Mouse (Mus musculus) lung, adult 2 months (tissue): ENCODE results near the gene A530016L24Rik. TPM values are rescaled to one million over a fixed set of nuclear protein-coding genes. Genes with fewer than 3 reads are reported as not detected.

Experiments used
- DNase-seq: peaks from one replicate; pipeline ENCODE4 v3.0.0; 2022
- H3K4me1 ChIP-seq: fragments of 200-500 bp; 2 replicates; pipeline ENCODE4 v1.6.1; 2011; ENCODE audit warnings: low read length; ENCODE audit not compliant: control insufficient read depth, insufficient read depth
- H3K4me3 ChIP-seq: fragments of 200-500 bp; replicated peaks from 2 replicates; pipeline ENCODE3; 2011; ENCODE audit warnings: low read depth, mild to moderate bottlenecking, control low read depth, low read length; ENCODE audit errors: extremely low read depth
- CTCF ChIP-seq: fragments of 200-500 bp; IDR thresholded peaks from 2 replicates; pipeline ENCODE4 v1.5.1; 2011; ENCODE audit warnings: mild to moderate bottlenecking, low read length, control low read depth; ENCODE audit not compliant: insufficient read depth
- POLR2A ChIP-seq: fragments of 200-500 bp; IDR thresholded peaks from 2 replicates; pipeline ENCODE4 v1.6.1; 2011; ENCODE audit warnings: low read depth, mild to moderate bottlenecking, control low read depth, low read length, borderline replicate concordance; ENCODE audit errors: extremely low read depth
- WGBS: fragments of 180-500 bp; shearing (Covaris S2); methylation state at CpG from one replicate; pipeline ENCODE4 v1.1.7; 2018; 5-methylcytosine and 5-hydroxymethylcytosine counted together
- polyA plus RNA-seq: library from polyadenylated mRNA; depleted of rRNA; stranded (reverse); fragments of >200 nt; gene quantifications from 2 replicates; pipeline ENCODE4 v1.2.3, GENCODE M21; 2012; rRNA removed

The A530016L24Rik gene
- polyA plus RNA-seq, 1 experiment: 9.5 TPM

GRCm38 (mm10) chr12:112542920-112543300 is 53.7 kb downstream of the A530016L24Rik start:
- 7% methylated on average over 11 of the region's 11 CpGs for WGBS
- TF ChIP-seq POLR2A (no peak), CTCF (peak; percentile 82)
- peak; percentile 83 for DNase-seq
- Histone ChIP-seq H3K4me3 (no peak overlapping the region), H3K4me1 (no peaks in the 10 kb centered on the region)

GRCm38 (mm10) chr12:112543941-112544340 is 54.7 kb downstream of the A530016L24Rik start:
- DNase-seq: no peak
- TF ChIP-seq POLR2A: no peak
- TF ChIP-seq CTCF: no peak
- 69% methylated on average over 9 of the region's 9 CpGs for WGBS
- H3K4me3 ChIP-seq: no peak overlapping the region
- H3K4me1 ChIP-seq: no peaks in the 10 kb centered on the region

- DNase-seq: no peak
Measured at GRCm38 (mm10) chr12:112544946-112545701, 55.9 kb downstream of the A530016L24Rik start.

GRCm38 (mm10) chr12:112546110-112546509 is 56.9 kb downstream of the A530016L24Rik start:
- DNase-seq: no peak
- H3K4me3 ChIP-seq: no peak overlapping the region
- WGBS: 91% methylated on average over 8 of the region's 8 CpGs
- TF ChIP-seq POLR2A: no peak
- no peak for TF ChIP-seq CTCF
- H3K4me1 ChIP-seq: no peaks in the 10 kb centered on the region

More at GRCm38 (mm10) chr12:112544946-112545701, 55.9 kb downstream of the A530016L24Rik start:
- TF ChIP-seq CTCF (no peak), POLR2A (no peak)
- Histone ChIP-seq H3K4me1 (no peaks in the 10 kb centered on the region), H3K4me3 (no peak overlapping the region)
- WGBS: 46% methylated on average over 12 of the region's 12 CpGs

- 86% methylated on average over 1 of the region's 1 CpGs for WGBS
Measured at GRCm38 (mm10) chr12:112549287-112549686, 60.0 kb downstream of the A530016L24Rik start.

More at GRCm38 (mm10) chr12:112549287-112549686, 60.0 kb downstream of the A530016L24Rik start:
- no peak for TF ChIP-seq CTCF
- TF ChIP-seq POLR2A: no peak
- Histone ChIP-seq H3K4me3 (no peak overlapping the region), H3K4me1 (no peaks in the 10 kb centered on the region)
- no peak for DNase-seq

Other genes with a start within 250 kb of the A530016L24Rik start
- 0.09 TPM in 1 of 2 replicates, not detected in the other for gene Tmem179, start 27.3 kb downstream of the A530016L24Rik start, polyA plus RNA-seq
- 28.0 and 33.6 TPM in 2 replicates for gene Inf2, start 99.3 kb downstream of the A530016L24Rik start, polyA plus RNA-seq
- gene Adssl1, start 130.6 kb downstream of the A530016L24Rik start, polyA plus RNA-seq: 33.3 and 39.0 TPM in 2 replicates
- gene Siva1, start 155.2 kb downstream of the A530016L24Rik start, polyA plus RNA-seq: 58.6 and 66.5 TPM in 2 replicates
- gene Akt1, start 185.4 kb downstream of the A530016L24Rik start, polyA plus RNA-seq: 166 and 187 TPM in 2 replicates
- gene Zbtb42, start 189.4 kb downstream of the A530016L24Rik start, polyA plus RNA-seq: 40.9 and 51.2 TPM in 2 replicates
- 68.2 and 73.2 TPM in 2 replicates for gene Cep170b, start 231.0 kb downstream of the A530016L24Rik start, polyA plus RNA-seq